Mouse (Mus musculus) embryonic fibroblast, embryonic 13.5 days (primary cell): ENCODE results near the gene Lhfpl5. TPM values are rescaled to one million over a fixed set of nuclear protein-coding genes. Genes with fewer than 3 reads are reported as not detected.

Experiments used
- H3K27ac ChIP-seq: 2 replicates; pipeline ENCODE4 v1.5.1; 2012; ENCODE audit warnings: low read length, control low read depth, inconsistent platforms; ENCODE audit not compliant: insufficient read depth
- H3K4me1 ChIP-seq: 2 replicates; pipeline ENCODE4 v1.6.1; 2011; ENCODE audit warnings: low read length; ENCODE audit not compliant: control insufficient read depth, insufficient read depth
- H3K4me3 ChIP-seq: 2 replicates; pipeline ENCODE4 v1.5.1; 2011; ENCODE audit warnings: mild to moderate bottlenecking, control low read depth, low read length; ENCODE audit not compliant: insufficient read depth
- CTCF ChIP-seq: IDR thresholded peaks from 2 replicates; pipeline ENCODE4 v1.5.1; 2011; ENCODE audit warnings: mild to moderate bottlenecking, control low read depth, low read length, moderate library complexity, borderline replicate concordance; ENCODE audit not compliant: insufficient read depth
- POLR2A ChIP-seq: IDR thresholded peaks from 2 replicates; pipeline ENCODE4 v1.6.1; 2011; ENCODE audit warnings: low read depth, mild to moderate bottlenecking, control low read depth, low read length, moderate library complexity
- polyA plus RNA-seq: library from polyadenylated mRNA; stranded (reverse); fragments of >200 nt; gene quantifications from 2 replicates; pipeline ENCODE4 v1.2.4, GENCODE M21; 2011; ENCODE audit warnings: low read depth; ENCODE audit not compliant: missing spikeins, insufficient read length

Lhfpl5 gene
- not detected in 2 replicates for polyA plus RNA-seq

DNA sequence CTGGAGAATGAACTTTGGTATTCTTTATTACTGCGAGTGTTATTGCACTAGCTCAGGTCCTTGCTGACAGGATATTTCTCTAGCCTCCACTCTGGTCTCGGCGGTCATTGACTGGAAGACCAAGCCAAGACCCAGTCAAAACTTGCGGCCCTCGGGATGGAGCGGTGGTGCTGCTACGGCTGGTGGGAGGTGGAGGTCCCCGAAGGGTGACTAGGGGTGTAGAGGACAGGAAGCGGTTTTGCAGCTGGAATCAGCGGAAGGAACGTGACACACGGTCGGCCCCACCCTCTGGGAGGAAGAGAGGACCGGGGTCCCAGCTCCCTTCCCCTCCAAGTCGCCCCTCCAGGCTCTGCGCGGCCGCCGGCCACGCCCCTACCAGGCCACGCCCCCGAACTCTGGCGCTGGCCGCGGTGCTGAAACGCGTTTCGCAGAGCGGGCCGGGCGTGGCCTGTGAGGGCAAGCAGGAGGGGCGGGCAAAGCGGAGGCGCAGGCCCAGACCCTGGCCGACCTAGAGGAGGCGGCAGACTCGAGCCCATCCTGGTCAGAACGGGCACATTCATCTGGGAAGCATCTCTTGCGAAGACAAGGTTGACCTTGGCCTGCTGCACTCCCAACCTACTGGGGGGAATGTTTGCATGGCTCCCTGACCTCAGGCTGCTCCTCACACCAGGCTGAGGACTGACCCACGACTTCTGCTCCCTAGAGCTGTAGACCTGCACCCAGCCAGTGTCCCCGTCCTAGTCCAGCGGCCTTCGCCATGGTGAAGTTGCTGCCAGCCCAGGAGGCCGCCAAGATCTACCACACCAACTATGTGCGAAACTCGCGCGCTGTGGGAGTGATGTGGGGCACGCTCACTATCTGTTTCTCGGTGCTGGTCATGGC, at the start of gene Lhfpl5:
TSS of gene Lhfpl5 (plus strand) at position 398 of the 882 bp plus-strand sequence.
- H3K4me1 ChIP-seq, result no peaks in the 10 kb centered on the region
- H3K4me3 ChIP-seq, result no peak within 1 kb of the TSS
- H3K27ac ChIP-seq, result no peak within 1 kb of the TSS
- TF ChIP-seq CTCF, result no peak
- TF ChIP-seq POLR2A, result no peak

DNA sequence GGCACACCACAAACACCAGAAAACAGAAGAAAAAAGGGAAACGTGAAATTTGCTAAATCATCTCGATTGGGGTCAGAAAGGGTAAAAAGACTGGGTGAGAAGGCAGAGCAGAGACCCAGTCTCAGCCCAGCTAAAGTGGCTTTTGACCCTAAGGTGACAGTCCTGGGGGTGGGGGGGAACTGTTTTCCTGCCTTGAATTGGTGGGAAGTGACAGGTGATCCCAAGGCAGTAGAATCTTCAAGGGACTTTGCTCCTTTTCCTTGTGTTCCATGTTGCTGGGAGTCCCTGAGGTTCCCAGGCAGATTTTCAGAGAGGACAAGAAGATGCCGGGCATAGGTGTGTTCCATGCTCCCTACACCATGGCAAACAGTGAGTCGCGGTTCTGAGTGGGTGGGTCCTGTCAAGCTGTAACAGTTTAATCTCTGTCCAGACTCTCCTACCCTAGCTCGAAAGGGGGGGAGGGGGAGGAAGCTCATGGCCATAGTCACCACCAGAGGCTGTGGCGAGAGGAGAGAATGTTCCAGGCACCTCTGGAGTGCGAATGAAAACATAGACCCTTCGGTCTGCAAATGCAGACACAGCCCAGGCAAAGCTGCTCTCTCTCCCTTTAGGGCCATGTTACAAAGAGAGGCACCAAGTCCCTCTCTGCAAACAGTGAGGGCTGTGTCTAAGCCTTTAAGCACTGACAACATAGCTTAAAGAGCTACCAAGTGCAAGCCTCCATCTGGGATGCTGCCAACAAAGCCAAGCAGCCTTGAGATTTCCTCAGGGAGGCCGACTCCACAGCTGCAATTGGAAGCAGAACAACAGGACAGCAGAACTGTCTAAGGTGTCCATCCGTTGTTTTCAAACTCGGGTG, 48.0 kb upstream of the Lhfpl5 start:
- no peaks in the 10 kb centered on the region for H3K4me1 ChIP-seq
- TF ChIP-seq POLR2A, result no peak
- no peak for TF ChIP-seq CTCF
- H3K27ac ChIP-seq, result no peak overlapping the region
- no peak overlapping the region for H3K4me3 ChIP-seq

GRCm38 (mm10) chr17:28528043-28528351, 47.4 kb upstream of the Lhfpl5 start:
- Histone ChIP-seq H3K4me1 (no peaks in the 10 kb centered on the region), H3K4me3 (no peak overlapping the region), H3K27ac (no peak overlapping the region)
- TF ChIP-seq POLR2A (no peak), CTCF (peak; percentile 79)

- no peak overlapping the region for H3K27ac ChIP-seq
- H3K4me1 ChIP-seq, result no peaks in the 10 kb centered on the region
- TF ChIP-seq CTCF, result no peak
- no peak for TF ChIP-seq POLR2A
- H3K4me3 ChIP-seq, result no peak overlapping the region
Measured at GRCm38 (mm10) chr17:28529116-28529515, 46.3 kb upstream of the Lhfpl5 start.

GRCm38 (mm10) chr17:28530506-28530905, 44.9 kb upstream of the Lhfpl5 start, which contains the start of gene Armc12:
Gene Armc12 (plus strand): TSS chr17:28530806.
- Histone ChIP-seq H3K27ac (no peak within 1 kb of the TSS), H3K4me1 (no peaks in the 10 kb centered on the region), H3K4me3 (no peak within 1 kb of the TSS)
- TF ChIP-seq CTCF (no peak), POLR2A (no peak)

DNA sequence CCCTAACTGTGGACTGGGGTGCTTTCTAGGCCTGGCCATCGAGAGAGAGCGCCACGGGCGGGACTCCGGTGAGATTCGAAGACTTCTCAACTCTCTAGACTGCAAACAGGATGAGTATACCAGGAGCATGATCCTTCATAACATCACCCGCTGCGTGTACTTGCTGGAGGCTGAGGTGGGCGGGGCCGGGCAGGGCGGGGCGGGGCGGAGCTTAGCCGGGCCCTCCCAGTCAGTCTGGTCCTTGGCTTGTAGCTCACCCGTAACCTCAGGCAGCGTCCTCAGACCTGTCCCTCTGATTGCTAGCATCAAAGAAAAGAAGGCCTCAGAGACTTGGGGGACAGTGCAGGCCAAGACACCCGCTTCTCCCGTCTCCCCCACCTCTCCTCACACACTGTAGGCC, 43.5 kb upstream of the Lhfpl5 start:
- TF ChIP-seq CTCF (no peak), POLR2A (no peak)
- Histone ChIP-seq H3K4me3 (no peak overlapping the region), H3K27ac (no peak overlapping the region), H3K4me1 (no peaks in the 10 kb centered on the region)

DNA sequence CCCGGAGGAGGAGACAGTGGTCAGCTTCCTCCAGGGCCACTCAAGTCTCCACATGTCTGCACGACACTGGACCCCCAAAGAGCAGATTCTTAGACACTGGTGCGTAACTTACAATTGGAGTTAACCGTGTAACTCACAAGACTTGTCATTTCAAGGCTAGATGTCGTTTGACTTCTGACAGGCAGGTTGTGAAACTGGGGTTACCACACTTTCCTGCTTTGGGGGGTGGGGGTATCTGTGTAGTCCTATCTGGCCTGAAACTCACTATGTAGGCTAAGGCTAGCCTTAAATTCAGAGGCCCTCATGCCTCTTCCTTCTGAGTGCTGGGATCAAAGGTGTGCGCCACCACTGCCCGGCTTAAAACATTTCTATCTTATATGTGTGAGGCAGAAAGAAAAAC, 42.9 kb upstream of the Lhfpl5 start:
- Histone ChIP-seq H3K4me1 (no peaks in the 10 kb centered on the region), H3K27ac (no peak overlapping the region), H3K4me3 (no peak overlapping the region)
- TF ChIP-seq POLR2A (no peak), CTCF (no peak)

- TF ChIP-seq CTCF, result no peak
- no peak for TF ChIP-seq POLR2A
- no peak overlapping the region for H3K27ac ChIP-seq
Measured at GRCm38 (mm10) chr17:28533327-28533726, 42.1 kb upstream of the Lhfpl5 start.

DNA sequence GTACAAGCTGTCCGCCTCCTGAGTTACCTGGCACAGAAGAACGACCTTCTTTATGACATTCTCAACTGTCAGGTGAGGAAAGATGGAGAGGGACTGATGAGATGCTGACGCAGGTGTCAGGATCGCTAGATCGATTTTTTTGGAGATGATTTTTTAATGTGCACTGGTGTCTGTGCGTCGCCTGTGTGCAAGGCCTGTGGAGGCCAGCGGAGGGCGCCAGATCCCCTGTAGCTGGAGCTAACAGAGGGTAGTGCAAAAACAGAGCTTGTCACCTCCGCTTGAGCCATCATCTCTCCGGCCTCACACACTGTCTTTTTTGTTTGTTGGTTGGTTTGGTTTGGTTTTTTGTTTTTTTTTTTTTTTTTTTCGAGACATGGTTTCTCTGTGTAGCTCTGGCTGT, 37.6 kb upstream of the Lhfpl5 start:
- no peak for TF ChIP-seq CTCF
- no peak for TF ChIP-seq POLR2A

More at GRCm38 (mm10) chr17:28533327-28533726, 42.1 kb upstream of the Lhfpl5 start:
- Histone ChIP-seq H3K4me1 (no peaks in the 10 kb centered on the region), H3K4me3 (no peak overlapping the region)

More for the DNA sequence above, 37.6 kb upstream of the Lhfpl5 start:
- no peak overlapping the region for H3K27ac ChIP-seq
- no peaks in the 10 kb centered on the region for H3K4me1 ChIP-seq
- H3K4me3 ChIP-seq, result no peak overlapping the region
